Mouse (Mus musculus) cortical plate, adult 2 months (tissue): ENCODE data around the gene Pdss2.

Experiments used
- CTCF ChIP-seq: fragments of 200-500 bp; IDR thresholded peaks from 2 replicates; pipeline ENCODE4 v1.5.1; 2011; ENCODE audit warnings: mild to moderate bottlenecking, control low read depth, low read length; ENCODE audit not compliant: insufficient read depth; ENCODE audit errors: extremely low read depth
- POLR2A ChIP-seq: fragments of 200-500 bp; IDR thresholded peaks from 2 replicates; pipeline ENCODE4 v1.6.1; 2011; ENCODE audit warnings: mild to moderate bottlenecking, low read length, control low read depth; ENCODE audit not compliant: insufficient read depth; ENCODE audit errors: extremely low read depth

DNA sequence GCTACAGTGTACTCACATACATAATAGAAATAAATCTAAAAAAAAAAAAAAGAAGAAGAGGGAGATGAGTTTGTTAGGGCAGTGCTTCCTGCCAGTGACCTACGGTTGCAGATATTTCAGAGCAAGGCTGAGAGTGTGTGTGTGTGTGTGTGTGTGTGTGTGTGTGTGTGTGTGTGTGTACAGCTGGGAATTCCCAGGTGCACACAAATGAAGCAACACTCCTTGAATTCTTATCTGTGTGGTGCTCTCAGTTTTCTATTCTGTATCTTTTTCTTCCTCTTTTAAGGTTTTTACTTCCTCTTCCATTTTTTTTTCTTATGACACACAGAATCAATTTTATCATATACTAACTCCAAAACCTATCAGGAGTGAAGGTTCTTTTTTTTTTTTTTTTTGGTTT is 283.0 kb downstream of the Pdss2 start:
- TF ChIP-seq POLR2A (no peak), CTCF (no peak)
